Mouse (Mus musculus) liver, adult 2 months (tissue): ENCODE measurements at regions not wholly inside any gene's neighbourhood (a gene's known extent, or its start where the extent isn't known, plus 50 kb on each side); places are given as distances from the start of the nearest gene placed in this dataset.

Source experiments
- CTCF ChIP-seq: fragments of 200-500 bp; IDR thresholded peaks from 2 replicates; pipeline ENCODE4 v1.5.1; 2011; ENCODE audit warnings: low read depth, low read length, control low read depth
- POLR2A ChIP-seq: fragments of 200-500 bp; IDR thresholded peaks from 2 replicates; pipeline ENCODE4 v1.6.1; 2011; ENCODE audit warnings: low read length, control low read depth; ENCODE audit not compliant: insufficient read depth; ENCODE audit errors: extremely low read depth

DNA sequence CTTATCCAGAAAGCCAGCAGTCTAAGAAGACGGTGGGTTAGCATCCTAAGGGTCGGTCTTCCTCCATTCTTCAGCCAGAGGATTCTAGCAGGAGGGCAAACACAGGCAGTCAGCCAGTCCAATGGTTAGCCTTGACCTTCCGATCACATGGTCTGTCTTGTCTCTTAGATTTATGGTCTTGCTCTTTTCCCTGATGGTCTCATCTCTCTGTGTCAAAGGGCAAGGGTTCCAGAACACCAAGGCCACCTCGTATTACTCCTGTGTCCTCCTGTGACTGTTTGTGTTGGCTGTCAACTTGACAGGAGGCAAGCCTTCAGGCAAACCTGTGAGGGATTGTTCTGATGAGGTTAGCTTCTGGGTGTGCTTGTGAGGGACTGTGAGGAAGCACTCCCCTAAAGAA, 323.9 kb downstream of the Prdm2 start:
- no peak for TF ChIP-seq POLR2A
- TF ChIP-seq CTCF: no peak
